Mouse (Mus musculus) adrenal gland, postnatal 14 days (tissue): Measurements from ENCODE around the gene Ndufb7. TPM values are rescaled to one million over a fixed set of nuclear protein-coding genes. Genes with fewer than 3 reads are reported as not detected.
"Not testable (repeated sequence)": the region's sequence is repeated elsewhere in the genome, so short reads cannot be mapped to it uniquely, and the experiment has no call there.

Experiments
- DNase-seq: peaks from one replicate; pipeline ENCODE4 v3.0.0; 2021; ENCODE audit warnings: mixed read lengths
- long read RNA-seq, 2 experiments: library from polyadenylated mRNA; stranded (forward); transcript quantifications; one replicate each; pipeline ENCODE4 v2.0.0; 2021
- total RNA-seq: library from RNA; stranded (reverse); gene quantifications from 2 replicates; pipeline ENCODE4 v1.2.3, GENCODE M21; 2021

Gene Ndufb7
- total RNA-seq, result 328 TPM in 2 replicates
- long read RNA-seq, experiment 1, transcript Ndufb7-201 (3 exons, 623 nt), result major isoform, 587 of 592 reads
- long read RNA-seq, experiment 1, partial matches to known transcripts, result 4 of 592 reads
- long read RNA-seq, experiment 1, other reads (novel, unspliced or antisense), result 1 of 592 reads
- long read RNA-seq, experiment 2, full-length matches to known transcripts, result 833 of 839 reads
- long read RNA-seq, experiment 2, partial matches to known transcripts, result 5 of 839 reads
- long read RNA-seq, experiment 2, other reads (novel, unspliced or antisense), result 1 of 839 reads

- peak; percentile 98 for DNase-seq
These were observed at the start of gene Ndufb7 for GRCm38 (mm10) chr8:83566469-83567395. TSS of gene Ndufb7 (plus strand) at chr8:83566671.

GRCm38 (mm10) chr8:83520432-83520831 is 46.0 kb upstream of the Ndufb7 start:
- no peak for DNase-seq

GRCm38 (mm10) chr8:83520907-83521306 is 45.6 kb upstream of the Ndufb7 start:
- DNase-seq, result not testable (repeated sequence)

- no peak for DNase-seq
These were observed 45.2 kb upstream of the Ndufb7 start for GRCm38 (mm10) chr8:83521310-83521709.

- no peak for DNase-seq
These were observed 31.7 kb upstream of the Ndufb7 start for GRCm38 (mm10) chr8:83534802-83535201.

- no peak for DNase-seq
These were observed 30.7 kb upstream of the Ndufb7 start, which contains the start of gene Olfr370 for GRCm38 (mm10) chr8:83535736-83536135. TSS of gene Olfr370 (plus strand) at chr8:83535780.

- DNase-seq, result no peak
These were observed 3.8 kb upstream of the Ndufb7 start for GRCm38 (mm10) chr8:83562669-83563068.

- no peak for DNase-seq
These were observed 3.2 kb upstream of the Ndufb7 start for GRCm38 (mm10) chr8:83563246-83563645.

GRCm38 (mm10) chr8:83565731-83566375 is 618 bp upstream of the Ndufb7 start:
- DNase-seq, result no peak

- no peak for DNase-seq
These were observed 1.2 kb downstream of the Ndufb7 start for GRCm38 (mm10) chr8:83567668-83568067.

- DNase-seq, result no peak
These were observed 1.7 kb downstream of the Ndufb7 start for GRCm38 (mm10) chr8:83568128-83568527.

- no peak for DNase-seq
These were observed 2.3 kb downstream of the Ndufb7 start for GRCm38 (mm10) chr8:83568755-83569154.

- no peak for DNase-seq
These were observed 2.7 kb downstream of the Ndufb7 start for GRCm38 (mm10) chr8:83569165-83569564.

GRCm38 (mm10) chr8:83570272-83571000 is 4.0 kb downstream of the Ndufb7 start:
- DNase-seq, result no peak

- DNase-seq, result not testable (repeated sequence)
These were observed 4.5 kb downstream of the Ndufb7 start for GRCm38 (mm10) chr8:83571001-83571340.

GRCm38 (mm10) chr8:83571791-83572190 is 5.3 kb downstream of the Ndufb7 start:
- DNase-seq, result no peak

GRCm38 (mm10) chr8:83572246-83572812 is 5.9 kb downstream of the Ndufb7 start:
- DNase-seq, result no peak

- DNase-seq, result peak; percentile 66
These were observed 6.8 kb downstream of the Ndufb7 start for GRCm38 (mm10) chr8:83573140-83573875.

- no peak for DNase-seq
These were observed 8.3 kb downstream of the Ndufb7 start for GRCm38 (mm10) chr8:83574631-83575315.
